Mouse (Mus musculus): ENCODE measurements around the gene Lypla2.
"Not testable (repeated sequence)": the region's sequence is repeated elsewhere in the genome, so short reads cannot be mapped to it uniquely, and the experiment has no call there.

Gene Lypla2

DNA sequence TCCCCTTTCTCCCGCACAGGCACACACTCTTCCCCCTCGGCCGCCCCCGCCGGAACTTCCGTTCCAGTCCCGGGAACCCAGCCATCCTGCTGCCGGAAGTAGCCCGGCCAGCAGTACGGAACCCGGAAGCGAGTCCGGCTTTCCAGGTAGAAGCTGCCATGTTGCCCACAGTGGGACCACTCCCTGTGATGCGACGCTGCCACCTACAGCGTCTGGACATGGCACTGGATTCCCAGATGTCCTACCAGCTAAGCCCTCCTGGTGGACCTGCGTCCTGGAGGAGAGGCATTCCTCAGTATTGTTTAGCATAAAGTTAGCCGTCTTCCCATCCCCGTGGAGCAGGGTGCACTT lies at the start of gene Lypla2:
Gene Lypla2 (minus strand): TSS at position 71 of the 351 bp plus-strand sequence.
- DNase-seq (ENCODE audit: low read depth, low spot score), result peak; percentile 97

DNA sequence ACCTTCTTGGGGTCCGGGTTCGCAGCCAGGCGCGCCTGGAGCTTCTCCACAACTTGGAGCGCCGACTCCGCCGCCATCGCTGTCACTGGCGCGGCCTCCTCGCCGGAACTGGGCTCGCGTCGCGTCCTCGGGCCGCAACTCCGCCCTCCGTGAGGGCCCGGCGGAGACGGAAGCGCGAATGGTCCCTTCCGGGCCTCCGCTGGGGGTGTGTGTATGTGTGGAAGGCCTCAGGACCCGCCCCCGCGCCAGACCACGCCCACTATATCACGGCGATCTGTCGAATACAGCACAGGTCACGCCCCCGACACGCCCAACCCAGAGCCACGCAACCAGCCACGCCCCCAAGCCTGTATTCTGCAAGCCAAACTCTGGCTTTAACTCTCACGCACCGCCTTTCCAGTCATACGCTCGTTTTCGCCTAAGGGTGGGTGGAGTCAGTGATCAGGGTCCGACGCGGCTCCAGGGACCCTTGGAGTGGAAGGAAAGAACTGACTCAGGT lies 49.2 kb upstream of the Lypla2 start, which contains the start of gene Eloa:
Gene Eloa (minus strand): TSS at position 215 of the 499 bp plus-strand sequence.
- DNase-seq (ENCODE audit: low read depth, low spot score), result peak; percentile 99

DNA sequence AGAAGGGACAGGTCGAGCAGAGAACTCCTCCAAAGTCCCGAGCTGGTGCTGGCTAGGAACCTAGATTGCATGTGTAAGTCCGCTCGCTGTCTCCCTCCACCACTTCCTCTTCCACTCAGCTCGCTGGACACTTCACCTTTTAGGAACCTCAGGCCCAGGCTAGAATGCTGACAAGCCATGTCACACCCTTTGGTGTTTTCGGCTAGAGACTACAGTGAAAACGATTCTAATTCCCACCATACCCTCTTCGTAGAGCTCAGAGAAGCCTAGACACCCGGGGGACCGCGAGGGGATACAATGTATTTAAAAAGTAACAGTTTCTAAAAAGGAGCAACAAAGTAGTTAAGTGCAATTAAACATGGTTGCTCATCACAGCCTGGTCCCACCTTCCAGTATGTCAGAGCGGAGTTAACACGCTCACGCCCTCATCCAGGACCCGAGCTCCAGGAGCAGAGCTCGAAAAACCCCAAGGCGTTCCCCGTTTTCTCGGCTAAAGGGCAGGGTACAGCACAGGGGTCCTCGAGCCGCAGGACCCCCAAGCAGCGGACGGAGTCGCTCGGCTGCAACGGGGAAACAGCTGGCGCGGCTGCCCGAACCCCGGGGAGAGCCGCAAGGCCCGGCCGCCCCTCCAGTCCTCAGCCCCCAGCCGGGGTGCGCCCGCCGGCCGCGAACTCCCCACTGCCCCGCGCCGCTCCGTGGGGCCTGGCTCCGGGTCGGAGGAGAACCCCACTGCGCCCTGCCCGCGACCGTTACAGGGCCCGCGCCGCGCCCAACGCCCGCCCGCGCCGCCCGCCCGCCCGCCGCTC lies 48.5 kb upstream of the Lypla2 start:
- peak; percentile 33 for DNase-seq (ENCODE audit: low read depth, low spot score)

DNA sequence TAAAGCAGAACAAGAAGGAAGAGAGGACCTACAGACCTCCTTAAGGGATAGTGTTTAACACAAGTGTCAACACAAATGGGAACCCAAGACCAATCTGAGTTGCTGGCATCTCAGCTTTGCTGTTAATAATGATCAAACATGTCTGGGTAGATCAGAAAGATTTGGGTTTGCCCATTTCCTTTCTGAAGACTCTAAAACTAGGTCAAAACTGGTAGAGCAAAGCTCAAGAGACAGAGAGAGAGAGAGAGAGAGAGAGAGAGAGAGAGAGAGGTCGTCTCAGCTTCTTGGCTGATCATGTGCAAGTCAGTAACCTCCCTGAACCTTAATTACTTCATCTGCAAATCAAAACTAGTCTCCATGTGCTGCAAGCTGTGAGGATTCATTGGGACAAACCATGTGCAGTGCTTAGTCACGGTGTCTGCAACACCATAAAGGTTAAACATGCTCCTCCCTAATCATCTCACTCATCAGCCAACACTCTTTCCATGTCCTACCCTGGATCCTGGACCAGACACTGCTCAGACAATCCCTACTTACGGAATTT lies 43.7 kb upstream of the Lypla2 start:
- DNase-seq (ENCODE audit: low read depth, low spot score), result no peak

DNA sequence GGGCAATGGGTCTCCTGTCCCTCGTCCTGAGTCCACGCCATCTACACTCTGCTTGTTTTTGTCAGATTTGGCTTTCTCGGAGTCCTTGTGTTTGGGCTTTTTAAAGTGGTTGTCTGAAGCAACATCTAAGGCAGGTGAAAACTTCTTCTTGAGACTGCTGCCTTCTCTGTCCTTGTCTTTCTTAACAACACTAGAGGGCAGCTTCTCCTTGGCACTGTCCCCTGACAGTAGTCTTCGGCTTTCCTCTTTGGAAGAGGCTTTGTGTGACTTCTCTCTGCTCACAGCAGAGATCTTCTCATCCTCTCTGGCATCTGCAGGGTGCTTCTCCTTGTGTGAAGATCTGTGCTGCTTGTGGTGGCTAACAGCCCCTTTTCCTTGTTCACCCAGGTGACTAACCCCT lies 38.2 kb upstream of the Lypla2 start:
- DNase-seq (ENCODE audit: low read depth, low spot score), result no peak

DNA sequence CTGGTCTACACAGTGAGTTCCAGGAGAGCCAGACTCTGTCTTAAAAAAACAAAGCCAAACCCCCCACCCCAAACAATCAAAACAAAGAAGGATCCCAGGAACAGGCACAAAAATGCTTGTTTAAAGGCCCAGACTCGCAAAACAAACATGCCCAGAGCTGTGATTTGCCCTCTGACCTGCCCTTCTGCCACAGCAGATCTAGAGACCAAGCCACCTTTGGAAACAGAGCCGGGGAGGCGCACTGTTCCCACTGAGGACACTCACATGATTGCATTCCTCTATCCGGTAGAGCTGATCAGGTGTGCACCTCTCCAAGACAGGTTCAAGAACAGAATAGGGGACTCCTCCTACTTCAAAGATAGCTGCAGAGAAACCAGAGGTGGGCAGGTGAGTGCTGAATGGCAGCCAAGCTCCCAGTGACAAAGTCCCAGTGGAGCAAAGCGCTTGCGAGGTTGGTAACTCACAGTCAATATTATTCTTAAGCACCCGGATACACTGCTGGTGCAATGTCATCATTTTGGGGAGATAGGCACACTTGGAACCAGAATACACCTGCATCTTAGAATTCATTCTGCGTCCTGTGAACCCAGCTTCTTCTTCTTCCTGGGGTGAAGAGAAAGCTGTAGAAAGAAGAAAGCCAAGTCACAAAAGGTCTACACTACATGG lies 36.5 kb upstream of the Lypla2 start:
- no peak for DNase-seq (ENCODE audit: low read depth, low spot score)

DNA sequence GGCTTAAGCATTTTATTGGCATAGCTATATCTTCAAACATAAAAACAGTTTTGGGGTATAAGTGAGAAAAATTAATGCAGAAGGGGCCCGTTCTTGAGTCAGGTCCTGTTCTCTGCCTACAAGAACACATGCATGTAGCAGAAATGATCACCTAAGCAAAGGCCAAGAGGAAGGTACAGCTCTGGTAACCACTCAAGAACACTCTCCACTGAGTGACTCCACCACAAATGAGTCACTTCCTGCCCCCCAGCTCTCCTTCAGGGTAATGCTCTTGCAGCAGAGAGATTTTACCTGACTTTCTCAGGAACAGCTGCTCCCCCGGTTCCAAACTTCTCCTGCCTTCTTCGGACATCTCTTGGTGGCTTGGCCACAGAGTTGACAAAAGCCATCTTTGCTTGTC lies 34.4 kb upstream of the Lypla2 start:
- DNase-seq (ENCODE audit: low read depth, low spot score), result no peak

DNA sequence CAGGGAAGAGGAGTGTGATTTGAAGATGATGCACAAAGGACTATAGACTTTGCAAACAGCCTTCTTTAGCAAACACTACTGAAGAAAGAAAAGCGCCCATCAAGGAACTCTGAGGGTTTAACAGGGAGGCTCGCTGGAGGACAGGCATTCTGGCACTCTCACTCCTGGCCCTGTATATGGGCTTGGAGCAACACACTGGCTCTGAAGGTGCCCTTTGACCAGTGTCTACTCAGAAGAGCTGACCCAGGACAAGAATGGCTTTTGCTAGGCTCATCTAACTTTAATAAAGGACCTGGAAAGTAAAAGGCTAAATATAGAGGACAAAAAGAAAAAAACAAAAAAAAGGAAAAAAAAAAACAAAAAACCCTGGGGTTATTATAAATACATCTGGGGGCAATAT lies 32.5 kb upstream of the Lypla2 start:
- DNase-seq (ENCODE audit: low read depth, low spot score), result no peak

DNA sequence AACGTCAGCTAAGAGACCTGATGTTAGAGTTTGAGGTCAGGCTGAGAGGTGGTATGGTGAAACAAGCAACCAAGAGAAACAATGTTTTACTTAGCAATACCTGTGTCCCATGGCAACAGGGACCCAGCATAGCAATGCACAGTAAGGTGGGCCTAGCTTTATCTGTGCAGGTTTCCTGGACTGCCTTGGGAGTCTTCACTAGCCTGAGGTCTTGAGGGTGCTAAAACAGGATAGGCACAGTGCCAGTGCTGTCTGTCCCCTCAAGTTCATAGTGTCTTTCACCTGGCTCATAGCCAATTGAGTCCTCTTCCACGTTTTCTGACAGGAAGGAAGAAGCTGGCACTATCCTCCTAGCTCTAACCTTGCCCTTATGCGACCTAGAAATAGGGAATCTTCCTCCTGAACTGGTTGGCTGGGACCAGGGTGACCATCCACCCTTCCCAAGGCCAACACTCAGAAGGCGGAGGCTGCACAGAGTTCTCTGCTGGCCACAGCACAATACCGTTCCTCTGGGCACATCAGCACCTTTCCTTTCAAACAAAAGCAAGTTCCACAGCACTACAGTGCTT lies 31.8 kb upstream of the Lypla2 start:
- no peak for DNase-seq (ENCODE audit: low read depth, low spot score)

DNA sequence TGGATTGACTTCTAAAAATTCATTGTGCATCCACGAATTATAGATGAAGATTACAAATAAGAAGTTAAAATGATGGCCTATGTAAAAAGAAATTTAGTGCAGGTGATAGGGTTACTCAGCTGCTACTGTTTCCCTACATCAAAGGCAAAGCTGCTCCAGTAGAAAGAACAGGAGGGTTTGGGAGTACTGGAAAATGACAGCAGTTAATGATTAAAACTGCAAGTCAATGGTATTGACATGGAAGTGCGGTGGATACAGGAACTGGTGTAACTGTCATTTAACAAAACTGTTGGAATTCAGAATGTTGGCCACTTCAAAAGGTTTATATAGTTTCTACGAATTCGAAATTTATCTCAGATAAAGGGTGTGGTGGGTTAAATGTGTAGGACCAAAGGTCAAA lies 22.7 kb upstream of the Lypla2 start:
- no peak for DNase-seq (ENCODE audit: low read depth, low spot score)

DNA sequence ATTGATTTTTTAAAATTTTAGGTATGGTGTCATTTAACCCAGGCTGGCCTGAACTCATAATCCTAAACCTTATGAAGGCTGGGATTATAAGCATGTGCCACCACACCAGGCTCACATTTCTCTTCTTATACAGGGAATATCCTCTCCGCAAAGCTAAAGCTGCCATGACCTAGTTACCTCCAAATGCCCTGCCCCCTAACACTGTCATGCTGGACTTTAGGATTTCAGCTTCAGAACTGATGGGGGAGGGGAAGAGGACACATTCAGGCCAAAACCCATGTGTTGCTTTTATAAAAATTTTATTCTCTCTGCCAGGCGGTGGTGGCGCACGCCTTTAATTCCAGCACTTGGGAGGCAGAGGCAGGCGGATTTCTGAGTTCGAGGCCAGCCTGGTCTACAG lies 21.5 kb upstream of the Lypla2 start:
- DNase-seq (ENCODE audit: low read depth, low spot score), result no peak

DNA sequence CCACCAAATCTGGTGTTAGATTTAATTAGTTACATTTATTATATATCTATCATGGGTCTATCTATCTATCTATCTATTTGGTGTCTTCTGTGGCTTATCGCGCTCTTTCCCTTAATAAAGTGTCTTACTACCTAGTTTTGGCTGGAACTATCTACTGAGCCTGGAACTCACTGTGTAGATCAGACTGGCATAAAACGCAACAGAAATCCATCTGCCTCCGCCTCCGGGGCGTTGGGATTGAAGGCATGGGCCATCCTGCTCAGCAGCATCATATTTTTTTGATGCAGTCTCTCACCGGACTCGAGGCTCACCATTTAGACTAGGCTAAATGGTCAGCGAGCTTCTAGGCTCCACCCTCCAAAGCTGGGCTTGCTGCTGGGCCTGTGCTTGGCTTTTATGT lies 15.3 kb upstream of the Lypla2 start:
- no peak for DNase-seq (ENCODE audit: low read depth, low spot score)

DNA sequence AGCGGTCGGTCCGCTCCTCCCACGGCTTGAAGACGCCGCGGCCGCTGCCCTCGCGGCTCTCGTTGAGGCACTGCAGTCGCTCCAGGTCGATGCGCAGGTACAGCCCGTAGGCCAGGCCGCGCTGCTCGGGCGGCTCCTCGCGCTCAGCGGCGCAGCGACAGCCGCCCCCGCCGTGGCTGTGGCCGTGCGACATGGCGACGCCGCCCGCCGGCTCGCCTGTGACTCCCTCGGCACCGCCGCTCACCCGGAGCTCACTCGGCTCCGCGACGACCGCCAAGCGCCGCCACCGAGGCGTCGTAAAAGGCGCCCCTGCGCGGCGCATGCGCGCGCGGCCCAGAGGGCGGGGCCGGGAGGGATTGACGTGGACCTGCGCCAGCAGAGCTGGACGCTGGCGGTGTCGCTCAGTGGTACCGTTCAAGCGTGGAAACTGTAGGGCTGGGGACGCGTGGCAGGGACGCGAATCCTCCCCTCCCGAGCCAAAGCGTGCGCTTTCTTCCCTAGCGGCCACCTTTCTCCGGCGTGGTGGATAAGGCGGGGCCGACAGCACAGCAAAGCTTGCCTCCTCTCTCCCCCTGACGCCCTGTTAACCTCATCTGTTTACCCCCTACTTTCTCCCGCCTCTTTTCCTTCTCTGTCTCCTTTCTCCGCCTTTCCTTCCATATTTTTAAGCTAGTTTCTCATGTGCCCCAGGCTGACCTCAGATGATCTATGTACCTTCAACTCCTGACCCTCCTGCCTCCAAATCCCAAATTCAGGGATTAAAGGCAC lies 14.7 kb upstream of the Lypla2 start, which contains the start of gene Pithd1:
Gene Pithd1 (minus strand): TSS at position 322 of the 768 bp plus-strand sequence.
- peak; percentile 96 for DNase-seq (ENCODE audit: low read depth, low spot score)

DNA sequence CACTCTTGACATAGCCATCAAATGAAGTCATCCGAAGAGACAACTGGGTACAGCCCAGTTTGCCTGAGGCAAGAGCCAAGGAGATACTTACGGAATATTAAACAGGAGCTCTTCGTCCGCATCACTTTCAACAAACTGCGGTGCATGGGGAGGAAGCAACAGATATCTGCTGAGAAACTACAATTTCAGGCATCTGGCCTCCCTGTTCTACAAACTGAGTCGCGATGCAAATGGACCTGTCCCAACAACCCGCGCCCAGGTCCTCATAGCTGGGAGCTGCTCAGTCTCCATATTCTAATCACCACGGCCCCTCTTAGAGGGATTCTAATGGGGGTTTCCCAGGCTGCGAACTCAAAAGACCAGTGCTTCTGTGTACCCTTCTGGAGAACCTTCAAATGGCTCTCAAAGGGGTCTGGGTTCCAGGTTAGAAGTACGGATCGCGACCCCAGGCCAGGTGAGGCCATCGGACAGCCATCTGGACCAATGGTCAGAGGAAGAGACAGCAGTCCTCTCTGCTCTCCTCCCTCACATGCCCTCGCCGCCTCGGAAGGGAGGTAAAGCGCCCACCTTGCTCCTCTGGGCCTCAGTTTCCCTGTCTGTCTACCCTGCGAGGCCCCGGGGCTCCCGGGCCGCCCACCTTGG lies 14.0 kb upstream of the Lypla2 start:
- no peak for DNase-seq (ENCODE audit: low read depth, low spot score)

DNA sequence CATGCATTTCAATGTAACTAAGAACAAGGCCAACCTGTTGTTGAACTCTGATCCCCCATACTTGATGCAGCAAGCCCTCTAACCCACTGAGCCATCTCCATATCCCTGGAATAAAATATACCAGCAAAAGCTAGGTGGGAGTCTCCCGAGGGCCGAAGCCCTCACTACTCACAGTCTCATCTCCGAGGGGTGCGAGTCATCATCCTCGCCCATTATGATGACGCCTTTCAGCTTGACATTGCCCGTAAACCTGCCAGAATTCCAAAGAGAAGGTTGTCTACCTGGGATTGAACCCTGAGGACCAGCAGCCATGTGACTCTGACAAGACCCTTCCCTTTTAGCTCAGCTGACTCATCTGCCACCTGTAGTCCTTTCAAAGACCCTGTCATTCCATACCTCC lies 13.3 kb upstream of the Lypla2 start:
- DNase-seq (ENCODE audit: low read depth, low spot score), result no peak

DNA sequence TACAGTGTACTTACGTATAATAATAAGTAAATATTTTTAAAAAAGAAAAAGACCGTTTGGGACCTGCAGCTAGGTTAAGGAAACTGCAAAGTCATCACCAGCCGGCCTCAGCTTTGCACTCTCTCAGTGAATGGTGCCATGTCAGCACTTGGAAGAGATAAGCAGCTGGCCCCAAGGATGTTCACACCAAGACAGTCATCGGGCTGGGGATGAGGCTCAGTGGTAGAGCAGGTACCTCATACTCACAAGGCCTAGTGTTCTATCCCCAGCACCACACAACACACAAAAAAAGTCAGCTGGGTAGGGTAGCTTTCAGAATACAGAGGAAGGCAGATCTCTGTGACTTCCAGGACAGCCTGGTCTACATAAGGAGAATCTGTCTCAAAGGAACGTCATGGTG lies 12.8 kb upstream of the Lypla2 start:
- DNase-seq (ENCODE audit: low read depth, low spot score), result no peak

DNA sequence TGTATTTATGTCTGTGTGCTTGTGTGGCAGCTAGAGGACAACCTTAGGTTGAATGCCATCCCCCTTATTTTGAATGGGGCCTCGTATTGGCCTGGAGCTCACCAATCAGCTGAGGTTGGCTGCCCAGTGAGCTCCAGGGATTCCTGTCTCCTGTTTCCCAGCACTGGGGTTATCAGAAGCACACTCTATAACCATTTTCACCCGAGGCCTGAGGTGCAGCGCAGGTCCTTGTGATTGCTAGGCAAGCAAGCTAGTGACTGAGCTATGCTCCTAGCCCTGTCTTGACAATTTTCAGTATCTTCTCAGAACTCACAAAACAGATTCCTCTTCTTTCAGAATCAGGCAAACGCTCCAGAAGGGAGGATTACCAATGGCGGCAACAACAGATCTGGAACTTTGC lies 12.1 kb upstream of the Lypla2 start:
- DNase-seq (ENCODE audit: low read depth, low spot score), result no peak

DNA sequence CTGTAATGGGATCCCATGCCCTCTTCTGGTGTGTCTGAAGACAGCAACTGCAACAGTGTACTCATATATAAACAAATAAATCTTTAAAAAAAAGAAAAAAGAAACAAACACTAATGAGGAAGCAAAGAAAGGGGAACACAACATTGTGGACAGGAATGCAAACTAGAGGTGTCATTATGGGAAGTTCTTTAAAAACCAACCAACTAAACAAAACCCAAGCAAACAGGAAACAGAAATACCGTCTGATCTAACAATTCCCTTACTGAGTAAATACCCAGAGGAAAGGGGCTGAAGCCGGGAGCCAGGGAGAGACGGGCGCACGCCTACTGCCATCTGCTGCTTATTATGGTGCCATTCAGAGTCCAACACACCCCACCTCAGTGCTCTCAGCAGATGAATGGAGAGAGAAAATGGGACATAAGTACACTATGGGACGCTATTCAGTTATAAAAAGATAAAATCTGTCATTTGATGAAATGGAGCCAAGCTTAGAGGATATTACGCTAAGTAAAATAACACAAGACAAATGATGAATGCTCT lies 9.2 kb upstream of the Lypla2 start:
- peak; percentile 93 for DNase-seq (ENCODE audit: low read depth, low spot score)

DNA sequence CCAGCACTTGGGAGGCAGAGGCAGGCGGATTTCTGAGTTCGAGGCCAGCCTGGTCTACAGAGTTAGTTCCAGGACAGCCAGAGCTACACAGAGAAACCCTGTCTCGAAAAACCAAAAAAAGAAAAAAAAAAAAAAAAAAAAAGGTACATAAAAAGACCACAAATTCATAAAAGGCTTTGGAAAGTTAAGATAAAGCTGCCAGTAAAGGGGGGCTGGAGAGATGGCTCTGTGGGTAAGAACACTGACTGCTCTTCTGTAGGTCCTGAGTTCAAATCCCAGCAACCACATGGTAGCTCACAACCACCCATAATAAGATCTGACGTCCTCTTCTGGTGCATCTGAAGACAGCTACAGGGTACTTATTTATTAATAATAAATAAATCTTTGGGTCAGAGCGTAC lies 7.8 kb upstream of the Lypla2 start:
- not testable (repeated sequence) for DNase-seq (ENCODE audit: low read depth, low spot score)

DNA sequence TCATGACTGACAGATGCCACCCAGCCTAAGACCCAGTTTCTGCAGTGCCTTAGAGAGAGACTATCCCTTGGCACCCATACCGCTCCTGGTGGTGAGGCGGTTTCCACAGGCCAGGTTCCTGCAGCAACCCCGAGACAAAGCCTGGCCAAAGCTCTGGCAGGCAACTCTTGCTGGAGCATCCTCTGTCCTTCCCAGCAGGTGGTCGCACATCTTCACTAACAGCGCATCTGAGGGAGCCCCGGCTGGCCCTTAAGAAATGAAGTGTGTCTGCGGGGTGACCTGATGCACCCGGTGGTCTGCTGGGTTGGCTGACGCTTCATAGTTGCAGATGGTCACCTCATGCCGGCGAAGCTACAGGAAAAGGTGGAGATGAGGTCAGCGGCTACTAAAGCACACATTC lies 3.7 kb upstream of the Lypla2 start:
- no peak for DNase-seq (ENCODE audit: low read depth, low spot score)
